Mouse (Mus musculus) limb, embryonic 15.5 days (tissue): ENCODE data around the gene 9530068E07Rik. TPM values are rescaled to one million over a fixed set of nuclear protein-coding genes. Genes with fewer than 3 reads are reported as not detected.
"Not testable (repeated sequence)": the region's sequence is repeated elsewhere in the genome, so short reads cannot be mapped to it uniquely, and the experiment has no call there.

ENCODE experiments used
- ATAC-seq: fragments of 200-750 bp; cut with Nextera tagmentation; 2 replicates; pipeline ENCODE4 v1.8.0; 2017; ENCODE audit warnings: low read depth, moderate TSS enrichment; ENCODE audit not compliant: insufficient number of reproducible peaks, low FRiP score, low TSS enrichment
- H3K27ac ChIP-seq: fragments of 300-500 bp; sonication (generic); 2 replicates; pipeline ENCODE4 v1.5.1; 2015; ENCODE audit warnings: moderate library complexity, mild to moderate bottlenecking, inconsistent platforms
- H3K27me3 ChIP-seq: fragments of 300-500 bp; sonication (generic); 2 replicates; pipeline ENCODE4 v1.6.1; 2015; ENCODE audit warnings: inconsistent platforms
- H3K36me3 ChIP-seq: fragments of 300-500 bp; sonication (generic); 2 replicates; pipeline ENCODE4 v1.6.1; 2015; ENCODE audit warnings: inconsistent platforms
- H3K4me1 ChIP-seq: fragments of 300-500 bp; sonication (generic); 2 replicates; pipeline ENCODE4 v1.6.1; 2015; ENCODE audit warnings: inconsistent platforms
- H3K4me2 ChIP-seq: fragments of 300-500 bp; sonication (generic); 2 replicates; pipeline ENCODE4 v1.6.1; 2015; ENCODE audit warnings: mild to moderate bottlenecking, inconsistent platforms
- H3K4me3 ChIP-seq: fragments of 300-500 bp; sonication (generic); 2 replicates; pipeline ENCODE4 v1.5.1; 2015; ENCODE audit warnings: mild to moderate bottlenecking, inconsistent platforms
- H3K9ac ChIP-seq: fragments of 300-500 bp; sonication (generic); 2 replicates; pipeline ENCODE4 v1.6.1; 2015; ENCODE audit warnings: inconsistent platforms
- H3K9me3 ChIP-seq: fragments of 300-500 bp; sonication (generic); 2 replicates; pipeline ENCODE4 v1.6.1; 2016; ENCODE audit warnings: inconsistent platforms
- WGBS: fragments of 180-500 bp; shearing (Covaris S2); methylation state at CpG from one replicate; pipeline ENCODE4 v1.1.7; 2015; 5-methylcytosine and 5-hydroxymethylcytosine counted together
- polyA plus RNA-seq: library from polyadenylated mRNA; unstranded; fragments of >200 nt; fragmentation: Nextera tagmentation; extraction: Ambion mirVana; gene quantifications from 2 replicates; pipeline ENCODE4 v1.2.1, GENCODE M21; 2015

The 9530068E07Rik gene
- polyA plus RNA-seq, result 197 and 206 TPM in 2 replicates

- Histone ChIP-seq H3K4me3 (peak within 1 kb of the TSS; percentile 96), H3K9ac (peak within 1 kb of the TSS; percentile 95), H3K9me3 (no peaks in the 10 kb centered on the region), H3K27ac (peak within 1 kb of the TSS; percentile 94), H3K36me3 (0 out of 2 replicates have a peak, but pooled peaks cover 6% of the 10 kb centered on the region), H3K4me1 (peaks cover 24% of the 10 kb centered on the region), H3K27me3 (no peaks in the 10 kb centered on the region), H3K4me2 (peak within 1 kb of the TSS; percentile 61)
- peak; percentile 84 for ATAC-seq
- 1% methylated on average over 38 of the region's 38 CpGs for WGBS
Observed at GRCm38 (mm10) chr11:52395940-52396596, at the start of gene 9530068E07Rik. 9530068E07Rik (plus strand) TSS chr11:52396428.

GRCm38 (mm10) chr11:52346635-52347005 lies 49.6 kb upstream of the 9530068E07Rik start:
- H3K27ac ChIP-seq, result peak overlapping the region; percentile 72

GRCm38 (mm10) chr11:52348156-52348555 lies 48.1 kb upstream of the 9530068E07Rik start:
- no peak overlapping the region for H3K9ac ChIP-seq
- H3K27ac ChIP-seq, result no peak overlapping the region
- WGBS, result 72% methylated on average over 4 of the region's 4 CpGs
- H3K36me3 ChIP-seq, result no peaks in the 10 kb centered on the region
- H3K4me1 ChIP-seq, result peaks cover 12% of the 10 kb centered on the region; the same call in 1 of the 2 replicates
- no peak overlapping the region for H3K4me2 ChIP-seq
- H3K4me3 ChIP-seq, result no peak overlapping the region
- no peaks in the 10 kb centered on the region for H3K27me3 ChIP-seq
- no peaks in the 10 kb centered on the region for H3K9me3 ChIP-seq
- ATAC-seq, result no peak

More at GRCm38 (mm10) chr11:52346635-52347005, 49.6 kb upstream of the 9530068E07Rik start:
- H3K36me3 ChIP-seq, result no peaks in the 10 kb centered on the region
- H3K4me2 ChIP-seq, result peak overlapping the region; percentile 53
- WGBS, result 7% methylated on average over 12 of the region's 12 CpGs
- no peaks in the 10 kb centered on the region for H3K9me3 ChIP-seq
- peak; percentile 53; the same call in 1 of the 2 replicates for ATAC-seq
- no peaks in the 10 kb centered on the region for H3K27me3 ChIP-seq
- peak overlapping the region; percentile 35 for H3K4me3 ChIP-seq
- H3K9ac ChIP-seq, result no peak overlapping the region
- H3K4me1 ChIP-seq, result peaks cover 12% of the 10 kb centered on the region; the same call in 1 of the 2 replicates

GRCm38 (mm10) chr11:52348724-52349123 lies 47.5 kb upstream of the 9530068E07Rik start:
- H3K36me3 ChIP-seq, result no peaks in the 10 kb centered on the region
- H3K9me3 ChIP-seq, result no peaks in the 10 kb centered on the region
- no peak for ATAC-seq
- H3K4me1 ChIP-seq, result peaks cover 12% of the 10 kb centered on the region; the same call in 1 of the 2 replicates
- H3K4me3 ChIP-seq, result no peak overlapping the region
- H3K27me3 ChIP-seq, result no peaks in the 10 kb centered on the region
- H3K4me2 ChIP-seq, result no peak overlapping the region
- WGBS, result 68% methylated on average over 3 of the region's 3 CpGs
- no peak overlapping the region for H3K27ac ChIP-seq
- no peak overlapping the region for H3K9ac ChIP-seq

GRCm38 (mm10) chr11:52350924-52351323 lies 45.3 kb upstream of the 9530068E07Rik start:
- no peak for ATAC-seq

GRCm38 (mm10) chr11:52352271-52352670 lies 44.0 kb upstream of the 9530068E07Rik start:
- ATAC-seq, result no peak
- Histone ChIP-seq H3K27ac (no peak overlapping the region), H3K27me3 (no peaks in the 10 kb centered on the region), H3K9me3 (no peaks in the 10 kb centered on the region), H3K4me3 (no peak overlapping the region), H3K4me2 (no peak overlapping the region), H3K36me3 (no peaks in the 10 kb centered on the region), H3K9ac (no peak overlapping the region), H3K4me1 (peaks cover 4% of the 10 kb centered on the region; the same call in 1 of the 2 replicates)
- 92% methylated on average over 3 of the region's 3 CpGs for WGBS

More at GRCm38 (mm10) chr11:52350924-52351323, 45.3 kb upstream of the 9530068E07Rik start:
- Histone ChIP-seq H3K4me2 (no peak overlapping the region), H3K27me3 (no peaks in the 10 kb centered on the region), H3K27ac (no peak overlapping the region), H3K4me3 (no peak overlapping the region), H3K4me1 (peaks cover 7% of the 10 kb centered on the region; the same call in 1 of the 2 replicates), H3K36me3 (no peaks in the 10 kb centered on the region), H3K9ac (no peak overlapping the region), H3K9me3 (no peaks in the 10 kb centered on the region)
- WGBS, result 4% methylated on average over 9 of the region's 9 CpGs

- no peak overlapping the region for H3K4me3 ChIP-seq
- no peak overlapping the region for H3K9ac ChIP-seq
- no peak for ATAC-seq
- 83% methylated on average over 5 of the region's 5 CpGs for WGBS
- H3K9me3 ChIP-seq, result no peaks in the 10 kb centered on the region
- no peak overlapping the region for H3K4me2 ChIP-seq
- H3K27me3 ChIP-seq, result no peaks in the 10 kb centered on the region
- H3K4me1 ChIP-seq, result peaks cover 11% of the 10 kb centered on the region
- no peak overlapping the region for H3K27ac ChIP-seq
- H3K36me3 ChIP-seq, result no peaks in the 10 kb centered on the region
Observed at GRCm38 (mm10) chr11:52354644-52355043, 41.6 kb upstream of the 9530068E07Rik start.

- Histone ChIP-seq H3K27me3 (no peaks in the 10 kb centered on the region), H3K36me3 (no peaks in the 10 kb centered on the region), H3K4me1 (peaks cover 18% of the 10 kb centered on the region), H3K9ac (no peak overlapping the region), H3K27ac (no peak overlapping the region), H3K4me3 (no peak overlapping the region), H3K4me2 (no peak overlapping the region), H3K9me3 (no peaks in the 10 kb centered on the region)
- 84% methylated on average over 1 of the region's 1 CpGs for WGBS
- no peak for ATAC-seq
Observed at GRCm38 (mm10) chr11:52355601-52356000, 40.6 kb upstream of the 9530068E07Rik start.

GRCm38 (mm10) chr11:52357091-52357490 lies 39.1 kb upstream of the 9530068E07Rik start:
- not testable (repeated sequence) for H3K9me3 ChIP-seq, H3K27ac ChIP-seq, H3K4me3 ChIP-seq, H3K36me3 ChIP-seq, H3K27me3 ChIP-seq, H3K4me2 ChIP-seq, ATAC-seq, H3K9ac ChIP-seq
- H3K4me1 ChIP-seq, result peaks cover 14% of the 10 kb centered on the region
- 89% methylated on average over 5 of the region's 5 CpGs for WGBS

- H3K27ac ChIP-seq, result no peak overlapping the region
- no peaks in the 10 kb centered on the region for H3K27me3 ChIP-seq
- H3K4me1 ChIP-seq, result peaks cover 27% of the 10 kb centered on the region
- no peak overlapping the region for H3K4me2 ChIP-seq
- no peak for ATAC-seq
- no peak overlapping the region for H3K9ac ChIP-seq
- peak overlapping the region; percentile 4; the same call in 1 of the 2 replicates for H3K4me3 ChIP-seq
- H3K36me3 ChIP-seq, result no peaks in the 10 kb centered on the region
- no peaks in the 10 kb centered on the region for H3K9me3 ChIP-seq
- WGBS, result 20% methylated on average over 4 of the region's 4 CpGs
Observed at GRCm38 (mm10) chr11:52358520-52358919, 37.7 kb upstream of the 9530068E07Rik start.

GRCm38 (mm10) chr11:52359686-52360470 lies 36.4 kb upstream of the 9530068E07Rik start:
- Histone ChIP-seq H3K27ac (peak overlapping the region; percentile 96), H3K27me3 (no peaks in the 10 kb centered on the region), H3K4me3 (peak overlapping the region; percentile 95), H3K4me1 (peaks cover 39% of the 10 kb centered on the region), H3K9ac (peak overlapping the region; percentile 96), H3K36me3 (no peaks in the 10 kb centered on the region), H3K9me3 (no peaks in the 10 kb centered on the region), H3K4me2 (peak overlapping the region; percentile 80)
- WGBS, result 17% methylated on average over 22 of the region's 22 CpGs
- peak; percentile 37; the same call in 1 of the 2 replicates for ATAC-seq
